Mouse (Mus musculus): ENCODE results near the gene Gamt.

Gamt gene

DNA sequence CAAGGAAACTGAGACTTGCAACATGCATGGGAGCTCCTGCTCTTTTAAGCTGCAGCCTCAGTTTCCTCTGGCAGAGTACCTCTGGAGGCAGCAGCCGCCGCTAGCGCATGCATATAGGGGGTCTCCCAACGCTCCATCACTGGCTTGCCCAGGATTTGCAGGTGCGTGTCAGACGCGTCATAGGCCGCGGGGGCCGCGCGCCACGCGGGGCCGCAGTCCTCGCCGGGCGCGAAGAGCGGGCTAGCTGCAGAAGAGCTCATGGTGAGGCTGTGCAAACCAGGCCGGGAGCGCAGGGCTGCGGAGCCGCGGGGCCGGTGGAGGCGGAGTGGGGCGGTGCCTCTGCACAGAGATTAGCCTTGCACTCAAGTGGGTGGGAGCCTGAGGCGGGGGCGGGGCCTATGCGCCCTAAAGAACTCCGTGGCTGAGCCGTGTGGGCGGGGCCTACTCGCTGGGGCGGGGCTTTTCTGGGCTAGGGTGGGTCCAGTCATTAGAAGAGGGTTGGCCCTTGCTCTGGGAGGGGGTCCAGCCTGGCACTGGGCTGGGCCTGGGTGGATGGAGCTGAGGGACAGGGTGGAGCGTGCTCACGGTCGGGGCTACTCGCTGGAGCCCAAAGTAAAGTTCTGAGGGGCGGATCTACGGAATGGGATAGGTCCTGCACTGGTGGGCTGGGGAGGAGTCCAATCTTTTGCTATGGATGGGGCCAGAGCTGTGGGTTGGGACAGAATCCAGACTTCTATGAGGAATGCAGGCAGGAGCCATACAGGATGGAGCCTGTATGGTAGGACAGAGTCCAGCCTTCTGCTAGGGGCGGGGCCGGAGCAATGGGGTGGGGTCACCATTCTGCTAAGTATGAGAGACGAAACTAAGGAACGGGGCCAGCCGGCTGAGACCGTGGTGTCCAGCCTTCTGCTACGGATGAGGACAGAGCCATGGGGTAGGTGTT, at the start of gene Gamt, which contains the start of gene Dazap1:
Gene Gamt, minus strand, starts transcription at position 371 of the 943 bp plus-strand sequence.
Gene Dazap1, plus strand, starts transcription at position 845 of the 943 bp plus-strand sequence.
- DNase-seq (ENCODE audit: inconsistent ontology term) = peak; percentile 100

DNA sequence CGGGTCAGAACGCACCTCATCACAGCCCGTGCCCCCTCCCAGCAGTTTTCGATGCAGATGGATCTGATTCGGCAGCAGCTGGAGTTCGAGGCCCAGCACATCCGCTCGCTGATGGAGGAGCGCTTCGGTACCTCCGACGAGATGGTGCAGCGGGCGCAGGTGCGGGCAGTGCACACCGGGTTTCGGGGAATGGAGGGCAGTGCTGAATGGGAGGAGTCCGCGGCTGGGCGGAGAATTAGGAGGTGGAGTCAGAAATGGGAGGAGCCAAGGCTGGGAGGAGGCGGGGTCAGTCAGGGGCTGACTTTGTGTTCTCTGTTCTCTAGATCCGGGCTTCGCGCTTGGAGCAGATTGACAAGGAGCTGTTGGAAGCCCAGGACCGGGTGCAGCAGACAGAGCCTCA, 44.0 kb upstream of the Gamt start:
- no peak for DNase-seq (ENCODE audit: inconsistent ontology term)

DNA sequence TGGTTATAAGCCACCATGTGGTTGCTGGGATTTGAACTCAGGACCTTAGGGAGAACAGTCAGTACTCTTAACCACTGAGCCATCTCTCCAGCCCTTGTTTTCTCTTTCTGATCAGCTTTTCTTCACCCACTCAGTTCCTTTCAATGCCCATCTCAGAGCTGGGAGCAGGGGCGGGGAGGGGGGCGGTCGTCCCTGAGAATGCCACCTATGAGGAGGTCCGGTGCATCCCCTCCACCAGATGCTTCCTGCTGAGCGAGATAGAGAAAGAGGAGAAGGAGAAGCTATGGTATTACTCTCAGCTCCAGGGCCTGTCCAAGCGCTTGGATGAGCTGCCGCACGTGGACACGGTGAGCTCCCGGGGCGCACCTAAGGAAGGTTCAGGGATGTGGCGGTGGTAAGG, 43.6 kb upstream of the Gamt start:
- no peak for DNase-seq (ENCODE audit: inconsistent ontology term)

DNA sequence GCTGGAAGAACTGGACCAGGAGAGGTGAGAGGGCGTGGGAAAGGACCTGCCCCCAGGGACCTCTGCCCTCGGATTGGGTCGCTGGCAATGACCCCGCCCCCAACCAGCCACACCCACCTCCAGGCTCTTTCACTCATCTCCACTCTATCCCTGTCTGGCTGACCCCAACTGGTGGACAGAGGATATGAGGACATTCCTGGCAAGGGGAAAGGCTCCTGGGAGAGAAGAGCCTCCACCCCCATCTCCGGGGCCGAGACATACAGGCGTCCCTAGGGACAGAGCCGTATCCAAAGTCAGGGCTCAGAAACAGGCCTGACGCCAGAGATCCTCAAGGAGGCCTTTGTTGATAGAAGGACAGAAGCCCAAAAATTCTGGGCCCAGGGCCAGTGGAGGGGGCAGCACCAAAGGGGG, 41.7 kb upstream of the Gamt start:
- peak; percentile 94 for DNase-seq (ENCODE audit: inconsistent ontology term)

GRCm38 (mm10) chr10:80302082-80302355, 41.2 kb upstream of the Gamt start:
- DNase-seq (ENCODE audit: inconsistent ontology term) = no peak

DNA sequence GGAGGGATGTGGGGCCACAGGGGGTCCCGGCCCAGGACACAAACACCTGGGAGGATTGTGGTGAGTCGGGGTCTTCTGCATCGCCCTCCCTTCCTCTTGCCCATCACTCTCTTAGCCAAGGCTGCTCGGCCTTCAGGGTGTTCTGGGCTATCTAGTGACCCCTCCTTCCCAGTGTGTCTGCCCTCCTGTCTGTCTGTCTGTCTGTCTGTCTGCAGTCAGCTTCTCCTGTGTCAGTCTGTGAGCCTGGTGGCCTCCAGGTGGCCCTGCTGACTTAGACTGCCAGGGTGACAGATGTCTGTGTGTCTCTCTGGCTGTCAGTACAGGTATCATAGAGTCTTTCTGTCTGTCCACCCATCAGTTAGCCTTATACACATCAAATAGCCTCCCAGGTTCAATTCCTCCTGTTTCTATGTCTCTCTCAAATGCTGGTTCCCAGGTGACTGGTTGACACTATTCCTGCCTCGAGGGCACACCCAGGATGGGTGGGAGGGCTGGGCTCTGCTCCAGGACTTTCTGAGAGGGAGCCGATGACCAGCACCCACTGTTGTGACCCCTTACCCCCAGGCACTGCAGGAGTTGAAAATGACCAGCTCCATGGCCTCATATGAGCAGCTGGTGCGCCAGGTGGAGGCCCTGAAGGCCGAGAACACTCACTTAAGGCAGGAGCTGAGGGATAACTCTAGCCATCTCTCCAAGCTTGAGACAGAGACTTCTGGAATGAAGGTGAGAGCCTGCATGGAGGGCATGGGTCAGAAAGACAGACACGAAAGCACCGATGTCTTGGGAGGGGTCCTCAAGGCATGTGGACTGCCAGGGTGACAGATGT, 40.7 kb upstream of the Gamt start:
- no peak for DNase-seq (ENCODE audit: inconsistent ontology term)

DNA sequence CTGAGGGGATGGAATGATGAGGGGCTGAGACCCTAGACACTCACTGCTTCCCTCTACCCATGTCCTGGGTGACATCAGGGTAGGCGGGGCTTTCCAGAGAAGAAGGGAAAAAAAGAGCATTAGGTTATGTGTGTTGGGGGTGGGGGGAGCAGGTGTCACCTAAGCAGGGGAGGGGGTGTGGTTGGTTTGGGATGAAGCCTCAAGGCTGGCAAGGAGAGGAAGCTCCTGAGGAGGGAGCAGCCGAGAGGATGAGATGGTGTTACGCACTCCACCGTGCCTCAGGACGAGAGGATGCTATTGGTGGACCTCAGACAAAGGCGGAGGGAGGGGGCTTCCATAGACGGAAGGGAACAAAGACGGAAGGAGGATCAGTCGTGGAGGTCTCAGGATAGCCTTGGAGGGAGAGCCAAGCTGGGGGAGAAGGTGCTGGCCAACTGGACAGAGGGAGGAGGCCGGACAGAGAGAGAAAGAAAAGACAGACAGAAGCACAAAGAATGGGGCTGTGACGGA, 39.9 kb upstream of the Gamt start:
- no peak for DNase-seq (ENCODE audit: inconsistent ontology term)

DNA sequence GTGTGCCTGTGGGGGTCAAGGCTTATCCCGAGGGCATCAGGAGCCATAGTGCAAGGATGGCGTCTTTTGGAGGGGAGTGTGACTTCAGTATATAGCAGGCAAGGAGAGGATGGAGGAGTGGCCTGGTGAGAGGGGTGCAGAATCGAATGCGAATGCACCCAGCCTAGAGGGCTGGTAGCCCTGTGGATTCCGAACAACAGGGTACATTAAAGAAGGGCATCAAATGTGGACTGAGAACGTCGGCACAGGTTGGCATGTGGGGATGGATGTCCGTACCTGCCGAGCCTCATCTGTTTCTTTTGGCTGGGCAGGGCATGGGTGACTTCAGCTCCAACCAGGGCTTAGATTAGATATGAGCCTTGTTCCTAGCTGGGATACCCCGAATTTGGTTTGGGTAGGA, 39.0 kb upstream of the Gamt start:
- no peak for DNase-seq (ENCODE audit: inconsistent ontology term)

DNA sequence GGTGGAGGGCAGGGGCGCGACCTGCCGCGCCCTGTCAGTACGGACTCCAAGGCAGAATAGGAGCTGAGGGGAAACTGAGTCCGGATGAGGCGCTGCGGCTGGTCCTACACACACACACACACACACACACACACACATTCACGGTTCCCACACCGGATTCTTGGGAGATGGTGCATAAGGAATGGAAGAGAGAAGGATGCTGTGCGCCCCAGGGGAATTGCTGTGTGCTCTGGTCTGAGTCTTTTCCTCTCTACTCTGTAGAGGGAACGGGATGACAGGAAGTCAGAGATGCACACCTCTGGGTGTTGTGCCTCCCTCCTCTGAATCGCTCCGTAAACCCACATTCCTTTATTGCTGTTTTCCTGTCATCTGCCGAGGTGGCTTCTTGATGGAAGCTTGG, 38.5 kb upstream of the Gamt start:
- DNase-seq (ENCODE audit: inconsistent ontology term) = no peak

- DNase-seq (ENCODE audit: inconsistent ontology term) = peak; percentile 83
Observed at GRCm38 (mm10) chr10:80298571-80299281, 37.9 kb upstream of the Gamt start.

- no peak for DNase-seq (ENCODE audit: inconsistent ontology term)
Observed at GRCm38 (mm10) chr10:80297526-80298133, 36.8 kb upstream of the Gamt start.

DNA sequence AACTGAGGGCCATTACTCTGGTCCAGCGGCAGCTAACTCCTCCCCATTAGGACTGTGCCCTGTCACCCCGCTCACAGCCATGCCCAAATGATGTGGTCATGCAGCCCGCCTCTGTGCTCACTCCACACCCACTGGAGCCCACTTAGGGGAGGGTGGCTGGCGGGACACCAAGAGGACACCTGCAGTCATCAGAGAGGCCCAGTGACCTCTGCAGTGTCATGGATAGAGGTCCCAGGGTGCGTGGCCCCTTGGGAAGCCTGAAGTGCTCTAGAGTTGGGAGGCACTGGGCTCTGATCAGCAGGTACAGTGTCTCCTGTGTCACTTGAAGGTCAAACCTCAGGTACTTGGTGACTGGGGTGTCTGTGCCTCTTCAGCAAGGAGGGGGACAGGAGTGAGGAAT, 36.0 kb upstream of the Gamt start:
- DNase-seq (ENCODE audit: inconsistent ontology term) = no peak

GRCm38 (mm10) chr10:80295618-80296425, 35.0 kb upstream of the Gamt start, which contains the start of gene Apc2:
Gene Apc2 (plus strand): TSS chr10:80295977.
- peak; percentile 82 for DNase-seq (ENCODE audit: inconsistent ontology term)

- no peak for DNase-seq (ENCODE audit: inconsistent ontology term)
Observed at GRCm38 (mm10) chr10:80294788-80295303, 34.0 kb upstream of the Gamt start.

DNA sequence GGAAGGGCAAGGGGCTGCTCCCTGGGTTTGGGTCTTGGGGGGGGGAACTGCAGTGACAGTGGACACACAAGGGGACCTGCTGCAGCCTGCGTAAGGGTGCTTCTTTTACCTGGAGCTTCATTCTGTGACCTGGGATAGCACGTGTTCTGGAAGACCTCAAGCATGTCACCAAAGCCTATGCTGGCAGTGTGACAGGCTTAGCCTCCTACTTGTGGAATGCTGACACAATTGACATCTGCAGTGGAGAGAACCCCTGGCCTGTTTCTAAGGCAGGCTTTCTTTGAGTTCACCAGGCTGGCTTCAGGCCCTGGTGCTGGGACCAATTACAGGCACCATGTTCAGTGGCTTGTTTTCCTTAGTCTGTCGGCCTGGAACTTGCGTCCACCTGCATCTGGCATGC, 33.5 kb upstream of the Gamt start:
- no peak for DNase-seq (ENCODE audit: inconsistent ontology term)

DNA sequence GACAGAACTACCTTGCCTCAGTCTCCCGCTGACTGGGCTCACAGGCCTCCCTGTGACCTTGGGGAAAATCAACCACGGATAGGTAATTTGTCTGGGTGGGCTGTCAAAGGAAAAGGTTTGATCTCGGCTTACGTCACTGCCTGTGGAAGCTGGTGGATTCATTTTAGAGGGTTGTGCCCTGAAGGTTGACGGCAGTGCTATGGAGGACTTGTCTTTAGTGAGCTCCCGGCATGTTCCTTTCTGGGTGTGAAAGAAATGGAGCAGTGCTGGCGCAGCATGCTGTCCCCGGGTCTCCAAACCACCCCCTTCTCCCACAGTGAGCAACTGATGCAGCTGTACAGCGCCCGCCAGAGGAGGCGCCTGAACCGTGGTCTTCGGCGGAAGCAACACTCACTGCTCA, 32.5 kb upstream of the Gamt start:
- DNase-seq (ENCODE audit: inconsistent ontology term) = no peak

DNA sequence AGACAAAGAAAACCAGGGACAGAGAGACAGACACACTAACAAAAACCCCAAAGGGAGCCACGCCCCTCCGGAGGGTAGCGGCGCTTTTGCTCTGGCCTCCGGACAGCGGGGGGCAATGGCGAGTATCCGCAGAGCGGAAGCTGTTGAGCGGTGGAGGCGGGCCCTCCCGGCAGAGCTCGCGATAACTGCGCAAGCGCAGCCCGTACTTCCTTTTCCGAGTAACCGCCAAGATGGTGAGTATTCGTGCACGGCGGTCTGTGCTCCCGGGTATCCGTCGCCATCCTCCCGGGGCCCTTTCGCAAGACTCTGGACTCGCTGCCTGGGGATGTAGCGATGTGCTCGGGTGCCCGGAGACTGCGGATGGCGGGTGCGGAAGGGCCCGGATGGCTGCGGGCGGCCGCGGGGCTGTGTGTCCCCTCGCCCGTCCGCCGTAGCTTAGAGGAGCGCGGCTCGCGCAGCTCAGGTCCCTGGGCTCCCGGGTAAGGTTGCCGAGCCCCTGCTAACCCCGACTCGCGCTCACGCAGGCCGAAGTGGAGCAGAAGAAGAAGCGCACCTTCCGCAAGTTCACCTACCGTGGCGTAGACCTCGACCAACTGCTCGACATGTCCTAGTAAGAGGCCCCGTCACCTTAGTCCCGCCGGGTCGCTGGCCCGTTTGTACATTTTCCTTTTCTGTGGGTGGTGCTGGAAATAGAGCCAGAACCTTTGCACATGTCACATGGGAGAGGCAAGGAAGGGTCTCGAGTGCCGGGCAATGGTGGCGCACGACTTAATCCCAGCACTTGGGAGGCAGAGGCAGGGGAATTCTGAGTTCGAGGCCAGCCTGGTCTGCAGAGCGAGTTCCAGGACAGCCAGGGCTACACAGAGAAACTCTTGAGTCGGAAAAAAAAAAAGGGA, 31.7 kb upstream of the Gamt start, which contains the start of gene Rps15:
Gene Rps15, plus strand, starts transcription at position 203 of the 896 bp plus-strand sequence.
- peak; percentile 97 for DNase-seq (ENCODE audit: inconsistent ontology term)

GRCm38 (mm10) chr10:80288657-80289056, 27.8 kb upstream of the Gamt start:
- no peak for DNase-seq (ENCODE audit: inconsistent ontology term)

DNA sequence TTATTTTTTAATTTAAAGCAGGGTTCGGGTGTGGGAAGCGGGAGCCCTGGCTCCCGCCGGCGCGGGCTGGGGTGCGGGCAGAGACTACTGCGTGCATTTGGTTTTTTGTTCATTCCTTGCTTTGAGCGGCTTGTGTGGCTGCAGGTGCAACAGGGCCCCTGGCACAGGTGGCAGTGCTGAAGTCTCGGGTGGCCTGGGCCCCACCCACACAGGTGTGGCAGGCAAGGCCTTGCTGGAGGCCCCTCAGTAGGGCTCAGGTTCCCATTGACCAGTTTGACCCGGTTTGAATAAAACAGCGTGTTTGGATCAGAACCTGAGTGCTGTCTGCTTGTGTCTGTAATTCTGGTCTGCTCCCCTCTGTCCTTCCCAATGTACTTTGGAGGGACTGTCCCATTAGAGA, 27.3 kb upstream of the Gamt start:
- DNase-seq (ENCODE audit: inconsistent ontology term) = no peak
